In the genomic region with DNA sequence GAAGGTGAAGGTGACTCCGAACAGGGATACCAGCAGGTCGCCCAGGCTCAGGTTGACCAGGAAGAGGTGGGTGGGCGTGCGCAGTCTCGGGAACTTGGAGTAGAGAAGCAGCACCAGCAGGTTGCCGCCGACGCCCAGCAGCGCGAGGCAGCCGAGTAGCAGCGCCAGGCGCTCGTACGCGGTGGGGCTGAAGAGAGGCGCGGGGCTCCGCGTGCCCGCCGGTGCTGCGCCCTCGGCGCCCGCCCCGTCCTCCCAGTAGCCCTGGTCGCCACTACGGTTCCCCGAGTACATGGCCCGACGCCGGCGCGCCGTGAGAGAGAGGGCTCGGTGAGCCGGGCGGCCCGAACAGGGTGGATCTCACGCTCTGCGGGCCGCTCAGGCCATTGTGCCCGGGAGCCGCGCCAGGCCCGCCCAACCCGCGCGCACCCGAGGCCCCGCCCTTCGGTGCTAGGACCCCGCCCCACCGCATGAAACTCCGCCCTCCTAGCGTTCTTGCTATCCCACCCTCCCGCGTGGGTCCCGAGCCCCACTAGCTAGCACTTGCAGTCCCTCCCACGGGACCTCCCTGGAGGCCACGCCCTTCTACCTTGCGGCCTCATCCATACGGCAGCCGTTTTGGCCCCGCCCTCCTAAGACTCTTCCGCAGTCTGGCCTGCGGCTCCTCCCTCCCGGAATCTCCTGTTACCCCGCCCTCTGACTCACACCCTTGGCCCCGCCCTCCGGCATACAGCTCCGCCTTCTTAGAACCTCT, we compare ENCODE assay signal across 8 mouse cellular contexts. TPM values are rescaled to one million over a fixed set of nuclear protein-coding genes. Genes with fewer than 3 reads are reported as not detected.
DNase-seq lines count a peak whose midpoint lies in the region; ATAC-seq and TF ChIP-seq lines count a peak whose summit lies in the region.

A gene (minus strand): TSS at position 531 of the 751 bp plus-strand sequence.
A gene (minus strand): TSS at position 656 of the 751 bp plus-strand sequence.

- no peak for TF ChIP-seq CTCF in G1E (IDR thresholded peaks at IDR 0.05; ENCODE audit: low read depth, low read length)
- no peak for TF ChIP-seq CTCF in layer of hippocampus, adult 2 months (conservative IDR thresholded peaks at IDR 0.05)
- no peak for TF ChIP-seq CTCF in lung, embryonic 14.5 days (IDR thresholded peaks at IDR 0.05; ENCODE audit: low read depth)
- no peak for TF ChIP-seq CTCF in olfactory bulb, adult 2 months (IDR thresholded peaks at IDR 0.05; ENCODE audit: insufficient read depth, low read depth, low read length)
- TF ChIP-seq CTCF in thymus, adult 2 months (IDR thresholded peaks at IDR 0.05; ENCODE audit: borderline replicate concordance, control insufficient read depth, extremely low read depth, insufficient read depth, low read length, poor library complexity), result no peak

- peaks cover 17% of the 10 kb centered on the region for H3K4me1 ChIP-seq in G1E (ENCODE audit: insufficient read depth, low read depth, low read length)
- H3K4me1 ChIP-seq in forebrain, embryonic 16.5 days (replicated peaks; ENCODE audit: control insufficient read depth, insufficient read depth, low read length), result peaks cover 14% of the 10 kb centered on the region
- H3K4me1 ChIP-seq in lung, embryonic 14.5 days (ENCODE audit: insufficient read depth), result no peaks in the 10 kb centered on the region
- 0 out of 2 replicates have a peak, but pooled peaks cover 3% of the 10 kb centered on the region for H3K4me1 ChIP-seq in olfactory bulb, adult 2 months (ENCODE audit: control insufficient read depth, insufficient read depth, low read length)
- H3K4me1 ChIP-seq in thymus, adult 2 months (replicated peaks; ENCODE audit: control insufficient read depth, insufficient read depth, low read length), result peaks cover 7% of the 10 kb centered on the region

- peak; percentile 94 for ATAC-seq in G1E (ENCODE audit: extremely low read depth, insufficient number of reproducible peaks, low FRiP score, poor library complexity, severe bottlenecking)
- ATAC-seq in forebrain, embryonic 16.5 days, result peak; percentile 96
- peak; percentile 98 for ATAC-seq in lung, embryonic 14.5 days (ENCODE audit: insufficient read depth)

- intact Hi-C loops in heart, postnatal 36 days (cut with DNase I), result loop anchor here (1.0 to 5.0 kb wide), 3 partner anchors 67 to 190 kb away; a partner anchor contains a TSS

- peak within 1 kb of the TSS; percentile 82 for H3K4me2 ChIP-seq in forebrain, embryonic 16.5 days (ENCODE audit: low read length)
- H3K4me2 ChIP-seq in lung, embryonic 14.5 days, result peak within 1 kb of the TSS; percentile 88

- H3K9me3 ChIP-seq in G1E (replicated peaks), result no peaks in the 10 kb centered on the region
- H3K9me3 ChIP-seq in forebrain, embryonic 16.5 days (ENCODE audit: control insufficient read depth, low read length), result no peaks in the 10 kb centered on the region
- H3K9me3 ChIP-seq in lung, embryonic 14.5 days (ENCODE audit: low read depth, low read length), result no peaks in the 10 kb centered on the region

- no peaks in the 10 kb centered on the region for H3K27me3 ChIP-seq in G1E (ENCODE audit: insufficient read depth, low read length)
- no peaks in the 10 kb centered on the region for H3K27me3 ChIP-seq in forebrain, embryonic 16.5 days (replicated peaks; ENCODE audit: control insufficient read depth, insufficient read depth, low read length)
- H3K27me3 ChIP-seq in lung, embryonic 14.5 days (ENCODE audit: insufficient read depth, low read length), result no peaks in the 10 kb centered on the region
- no peaks in the 10 kb centered on the region for H3K27me3 ChIP-seq in thymus, adult 2 months (ENCODE audit: control insufficient read depth, insufficient read depth, low read length)

- peak within 1 kb of the TSS; percentile 73 for H3K9ac ChIP-seq in forebrain, embryonic 16.5 days (replicated peaks; ENCODE audit: low read depth, low read length)
- peak within 1 kb of the TSS; percentile 79 for H3K9ac ChIP-seq in lung, embryonic 14.5 days

- peak within 1 kb of the TSS; percentile 86 for H3K27ac ChIP-seq in forebrain, embryonic 16.5 days (ENCODE audit: low read length)
- peak within 1 kb of the TSS; percentile 86 for H3K27ac ChIP-seq in layer of hippocampus, adult 2 months
- peak within 1 kb of the TSS; percentile 83 for H3K27ac ChIP-seq in lung, embryonic 14.5 days (ENCODE audit: low read depth)
- H3K27ac ChIP-seq in olfactory bulb, adult 2 months (ENCODE audit: insufficient read depth, low read depth, low read length), result no peak within 1 kb of the TSS
- no peak within 1 kb of the TSS for H3K27ac ChIP-seq in thymus, adult 2 months (ENCODE audit: control insufficient read depth, insufficient read depth, low read length)

- WGBS in forebrain, embryonic 16.5 days, result under 1% methylated on average over 72 of the region's 73 CpGs
- 1% methylated on average over 66 of the region's 73 CpGs for WGBS in lung, embryonic 14.5 days
- under 1% methylated on average over 71 of the region's 73 CpGs for whole genome bisulfite sequencing in olfactory bulb, adult 2 months
- under 1% methylated on average over 73 of the region's 73 CpGs for WGBS in thymus, adult 2 months

- H3K4me3 ChIP-seq in G1E (ENCODE audit: low read depth, low read length), result peak within 1 kb of the TSS; percentile 91
- peak within 1 kb of the TSS; percentile 88 for H3K4me3 ChIP-seq in forebrain, embryonic 16.5 days (replicated peaks; ENCODE audit: low read length)
- H3K4me3 ChIP-seq in layer of hippocampus, adult 2 months, result peak within 1 kb of the TSS; percentile 66
- peak within 1 kb of the TSS; percentile 72 for H3K4me3 ChIP-seq in lung, embryonic 14.5 days (ENCODE audit: low read depth, low read length)
- peak within 1 kb of the TSS; percentile 96 for H3K4me3 ChIP-seq in olfactory bulb, adult 2 months (ENCODE audit: insufficient read depth, low read depth, low read length)
- peak within 1 kb of the TSS; percentile 82 for H3K4me3 ChIP-seq in thymus, adult 2 months (ENCODE audit: control insufficient read depth, insufficient read depth, low read length)

- DNase-seq in G1E (ENCODE audit: low spot score), result peak; percentile 93
- peak; percentile 98 to 99 for DNase-seq in cerebellum, adult 18-20 months
- DNase-seq in heart, postnatal 36 days, result peak; percentile 98
- DNase-seq in layer of hippocampus, adult 2 months (ENCODE audit: low spot score in 2 of 2), result peak; percentile 94 to 97
- peak; percentile 99 for DNase-seq in lung, embryonic 14.5 days
- peak; percentile 99 for DNase-seq in thymus, adult 2 months

- TF ChIP-seq POLR2A in olfactory bulb, adult 2 months (IDR thresholded peaks at IDR 0.05; ENCODE audit: insufficient read depth, low read depth, low read length), result peak; percentile 58
- TF ChIP-seq POLR2A in thymus, adult 2 months (IDR thresholded peaks at IDR 0.05; ENCODE audit: control insufficient read depth, extremely low read depth, insufficient read depth, low read length, poor library complexity), result peak; percentile 80

- H3K36me3 ChIP-seq in G1E (replicated peaks), result peaks cover 11% of the 10 kb centered on the region
- H3K36me3 ChIP-seq in forebrain, embryonic 16.5 days (ENCODE audit: control insufficient read depth, insufficient read depth), result 0 out of 2 replicates have a peak, but pooled peaks cover 3% of the 10 kb centered on the region
- H3K36me3 ChIP-seq in lung, embryonic 14.5 days (ENCODE audit: insufficient read depth), result 0 out of 2 replicates have a peak, but pooled peaks cover 3% of the 10 kb centered on the region
- no peaks in the 10 kb centered on the region for H3K36me3 ChIP-seq in thymus, adult 2 months (ENCODE audit: control insufficient read depth, insufficient read depth, low read length)

RNA-seq across cellular contexts. Expression of the first gene that starts in this region (rescaled TPM):
- total RNA-seq in G1E (2014; fragmentation: Nextera tagmentation) (not detected in 2 replicates), G1E (2017) (0.17 and 0.27 TPM in 2 replicates)
- polyA plus RNA-seq in G1E (2012), result 0.64 and 0.98 TPM in 2 replicates
- polyA plus RNA-seq in forebrain, embryonic 16.5 days (2015; fragmentation: Nextera tagmentation; extraction: Ambion mirVana), result 3.0 and 4.8 TPM in 2 replicates
- 1 to 10 TPM; 7.2 to 9.9 TPM for total RNA-seq in heart, postnatal 36 days (2021)
- 1 to 10 TPM; 1.0 to 1.7 TPM for total RNA-seq in layer of hippocampus, adult 2 months (2021)
- polyA plus RNA-seq in lung, embryonic 14.5 days (2014; fragmentation: Nextera tagmentation; extraction: Ambion mirVana), result 4.9 and 5.4 TPM in 2 replicates
- not detected in 2 replicates for polyA plus RNA-seq in olfactory bulb, adult 2 months (2012; ENCODE audit: insufficient read depth, insufficient read length, low replicate concordance, missing spikeins)
- 5.3 and 8.2 TPM in 2 replicates for polyA plus RNA-seq in thymus, adult 2 months (2012; rRNA removed)

RNA-seq across cellular contexts. Expression of the second gene that starts in this region (rescaled TPM):
- total RNA-seq in G1E (2014; fragmentation: Nextera tagmentation) (18.4 and 21.7 TPM in 2 replicates), G1E (2017) (15.6 and 17.8 TPM in 2 replicates)
- 15.6 and 25.3 TPM in 2 replicates for polyA plus RNA-seq in G1E (2012)
- polyA plus RNA-seq in forebrain, embryonic 16.5 days (2015; fragmentation: Nextera tagmentation; extraction: Ambion mirVana), result 2.1 and 2.3 TPM in 2 replicates
- 10 to 100 TPM; 10.1 to 10.6 TPM for total RNA-seq in heart, postnatal 36 days (2021)
- total RNA-seq in layer of hippocampus, adult 2 months (2021), result 1 to 10 TPM; 4.3 TPM
- polyA plus RNA-seq in lung, embryonic 14.5 days (2014; fragmentation: Nextera tagmentation; extraction: Ambion mirVana), result 4.0 and 4.5 TPM in 2 replicates
- polyA plus RNA-seq in olfactory bulb, adult 2 months (2012; ENCODE audit: insufficient read depth, insufficient read length, low replicate concordance, missing spikeins), result not detected in 2 replicates
- 18.3 and 45.7 TPM in 2 replicates for polyA plus RNA-seq in thymus, adult 2 months (2012; rRNA removed)

Comparison
In these comparisons a context has a peak if more than half of its experiments do, and no peak if none do; other contexts are left out.
1. H3K27ac ChIP-seq: peak in forebrain, embryonic 16.5 days (single experiment), layer of hippocampus, adult 2 months (single experiment) and lung, embryonic 14.5 days (single experiment); none in olfactory bulb, adult 2 months (single experiment) and thymus, adult 2 months (single experiment).
2. Peak in every context shown above with its lines, with median percentiles within 50 percentile points of each other: ATAC-seq, DNase-seq and H3K4me3 ChIP-seq.